Mouse (Mus musculus): ENCODE data around the gene BC035044. TPM values are rescaled to one million over a fixed set of nuclear protein-coding genes. Genes with fewer than 3 reads are reported as not detected.
"Not testable (repeated sequence)": the region's sequence is repeated elsewhere in the genome, so short reads cannot be mapped to it uniquely, and the experiment has no call there.

The BC035044 gene
- total RNA-seq, 2 experiments from 2014 or later, result 0.64 to 1.0 TPM

DNA sequence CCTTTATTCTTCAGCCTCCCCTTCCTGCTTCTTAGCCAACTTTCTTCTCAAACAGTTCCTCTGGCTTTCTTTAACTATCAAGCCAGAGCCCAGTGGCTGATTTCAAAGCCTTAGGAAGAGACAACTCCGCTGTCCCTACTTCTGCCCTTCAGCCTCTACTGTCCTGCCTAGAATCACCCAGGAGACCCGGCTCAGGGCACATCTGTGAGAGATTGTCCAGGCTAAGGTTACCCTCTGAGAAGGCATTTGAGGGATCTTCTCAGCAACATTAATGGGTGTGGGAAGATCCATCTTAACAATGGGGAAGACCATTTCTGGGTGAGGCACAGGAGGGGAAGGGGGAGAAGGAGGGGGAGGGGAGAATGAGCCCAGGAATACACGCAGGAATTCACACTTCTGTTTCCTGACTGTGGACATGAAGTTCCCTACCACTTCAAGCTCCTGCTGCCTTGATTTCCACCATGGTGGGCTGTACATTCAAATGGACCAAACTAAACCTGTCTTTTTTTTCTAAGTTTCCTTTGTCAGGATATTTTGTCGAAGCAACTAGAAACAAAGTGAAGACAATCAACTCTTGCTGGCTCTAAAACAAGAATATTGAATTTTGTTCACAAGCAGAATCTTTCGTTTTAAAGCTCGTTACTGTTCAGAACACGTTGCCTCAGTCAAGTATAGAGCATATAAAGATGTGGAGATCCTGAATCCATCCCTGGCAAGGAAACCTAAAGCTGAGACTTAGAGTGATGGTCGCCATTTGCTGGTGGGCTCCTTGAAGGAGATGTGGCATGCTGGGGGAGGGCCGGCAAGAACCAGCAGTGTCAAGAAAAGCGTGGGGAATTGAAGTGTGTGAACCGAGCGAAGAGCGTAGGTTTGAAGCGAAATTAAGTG, 53.2 kb downstream of the BC035044 start:
- peak; percentile 37 for DNase-seq
- intact Hi-C loops (cut with DNase I), result loop anchor here (2.0 kb wide), 1 partner anchor 73 kb away; no protein-coding TSS in a partner anchor

DNA sequence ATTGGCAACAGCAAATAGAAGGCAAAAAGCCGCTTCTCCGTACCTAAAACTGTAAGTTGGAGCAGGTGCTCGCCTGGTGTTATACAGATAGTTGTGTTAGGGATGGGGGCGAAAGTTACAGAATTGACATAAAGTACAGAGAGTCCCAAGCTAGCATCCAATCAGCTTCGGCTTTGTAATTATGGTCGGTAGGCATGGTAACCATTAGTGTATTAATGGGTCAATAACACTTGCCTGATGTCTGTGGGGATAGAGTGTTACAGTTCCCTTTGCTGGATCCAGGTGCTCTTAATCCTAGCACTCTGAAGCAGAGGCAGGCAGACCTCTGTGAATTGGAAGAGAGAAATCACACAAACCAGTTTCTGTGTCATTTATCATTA, 54.0 kb downstream of the BC035044 start:
- DNase-seq, result no peak
- intact Hi-C loops (cut with DNase I), result no loop called here

DNA sequence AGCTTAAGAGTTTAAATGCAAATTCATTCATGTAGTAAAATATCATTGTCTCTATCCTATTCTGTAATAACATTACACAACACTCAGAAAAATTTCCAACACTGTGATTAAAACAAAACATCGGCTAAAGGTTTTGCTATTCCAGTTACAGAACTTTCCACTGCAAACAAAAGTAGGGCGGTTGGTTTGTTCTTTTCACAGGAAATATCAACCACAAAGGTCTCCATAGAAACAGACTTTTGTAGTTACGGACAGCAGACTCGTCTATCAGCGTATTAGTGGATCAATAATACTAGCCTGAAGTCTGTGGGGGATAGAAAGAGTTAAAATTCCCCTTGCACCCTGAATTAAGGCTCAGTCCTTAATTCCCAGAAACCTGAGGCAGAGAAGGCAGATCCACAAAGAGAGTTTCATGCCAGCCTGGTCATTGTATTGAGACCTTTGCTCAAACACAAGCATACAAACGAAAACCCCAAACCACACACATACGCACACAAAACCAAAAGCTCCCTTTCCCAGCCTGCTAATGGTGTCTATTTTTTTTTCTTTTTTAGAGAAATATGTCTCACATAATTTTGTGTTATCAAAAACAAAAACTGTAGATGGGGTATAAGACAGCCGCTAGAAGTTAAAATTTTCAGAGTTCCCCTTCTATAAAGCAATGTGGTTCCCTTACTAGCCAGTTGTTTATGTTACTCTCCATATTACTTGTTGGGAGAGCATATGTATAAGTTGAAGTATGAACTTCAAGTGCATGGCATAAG, 54.6 kb downstream of the BC035044 start:
- DNase-seq, result no peak
- intact Hi-C loops (cut with DNase I), result no loop called here

DNA sequence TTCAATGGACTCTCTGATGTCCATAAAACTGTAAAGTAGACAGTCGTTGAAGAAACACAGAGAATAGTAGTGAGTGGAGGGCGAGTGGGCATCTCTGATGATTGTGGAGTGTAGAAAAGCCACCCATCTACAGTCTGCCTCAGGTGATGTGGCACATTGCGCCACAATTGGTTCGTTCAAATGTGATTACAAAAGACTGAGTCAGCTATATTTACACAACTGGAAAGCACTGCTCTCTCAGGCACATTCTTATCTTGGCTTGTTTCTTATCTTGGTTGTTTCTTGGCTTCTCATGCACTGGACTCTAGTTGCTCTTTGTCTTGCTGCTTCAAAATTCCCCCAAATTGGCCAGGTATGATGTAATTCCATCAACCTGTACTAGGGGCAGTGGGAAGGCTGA, 55.4 kb downstream of the BC035044 start:
- intact Hi-C loops (cut with DNase I), result no loop called here

DNA sequence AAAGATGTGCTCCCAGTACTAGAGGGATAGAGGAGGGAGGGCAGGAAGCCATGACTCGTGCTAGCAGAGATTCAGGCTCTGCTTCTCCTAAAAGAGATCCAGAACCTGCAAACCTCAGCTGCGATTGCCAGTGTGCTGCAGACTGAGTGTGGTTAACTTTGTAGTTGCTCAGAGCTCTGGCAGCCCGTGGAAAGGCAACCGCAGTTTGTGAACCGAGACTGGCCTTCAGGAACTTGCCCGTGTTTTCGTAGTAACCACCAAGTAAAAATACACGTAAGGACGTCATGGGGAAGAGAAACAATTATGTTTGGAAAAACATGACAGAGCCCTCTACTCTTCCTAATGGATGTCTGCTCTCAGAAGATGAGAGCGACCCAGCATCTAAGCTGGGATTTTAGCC, 57.9 kb downstream of the BC035044 start:
- DNase-seq, result no peak
- intact Hi-C loops (cut with DNase I), result no loop called here

More for the DNA sequence above, 55.4 kb downstream of the BC035044 start:
- DNase-seq, result no peak

DNA sequence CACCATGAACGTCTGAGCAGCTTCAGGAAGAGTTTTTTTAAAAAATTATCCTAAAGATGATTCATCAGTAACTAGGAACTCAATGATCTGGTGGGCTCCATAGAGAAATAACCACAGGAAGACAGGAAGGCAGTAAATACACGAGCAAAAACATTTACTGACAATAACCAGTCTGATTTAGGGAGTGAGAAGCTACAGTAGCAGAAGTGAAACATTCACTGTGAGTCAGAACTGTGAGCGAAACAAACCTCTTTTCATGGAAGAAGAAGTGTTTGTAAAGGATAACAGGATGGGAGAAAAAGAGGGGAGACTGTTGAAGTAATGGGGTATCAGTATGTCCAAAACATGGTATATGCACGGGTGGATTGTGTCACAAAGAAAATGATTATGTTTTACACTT, 61.1 kb downstream of the BC035044 start:
- no peak for DNase-seq
- intact Hi-C loops (cut with DNase I), result no loop called here

DNA sequence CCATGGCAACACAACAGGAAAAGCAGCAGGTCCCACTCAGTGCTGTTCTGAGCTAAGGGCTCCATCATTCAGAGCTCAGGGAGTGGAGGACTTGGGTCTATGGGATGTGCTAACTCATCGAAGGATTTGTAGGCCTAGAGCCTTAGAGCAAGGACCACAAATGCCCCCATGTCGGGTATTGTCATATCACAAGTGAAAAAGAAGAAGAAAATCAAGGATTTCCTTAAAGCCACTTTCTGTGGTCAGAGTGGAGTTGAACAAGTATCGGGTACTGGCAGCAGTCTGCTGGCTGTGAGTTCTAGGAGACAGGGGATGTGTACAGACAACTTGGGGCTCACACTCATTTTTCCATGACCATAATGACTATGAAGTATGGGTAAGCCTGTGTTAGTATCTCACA, 64.1 kb downstream of the BC035044 start:
- intact Hi-C loops (cut with DNase I), result no loop called here

DNA sequence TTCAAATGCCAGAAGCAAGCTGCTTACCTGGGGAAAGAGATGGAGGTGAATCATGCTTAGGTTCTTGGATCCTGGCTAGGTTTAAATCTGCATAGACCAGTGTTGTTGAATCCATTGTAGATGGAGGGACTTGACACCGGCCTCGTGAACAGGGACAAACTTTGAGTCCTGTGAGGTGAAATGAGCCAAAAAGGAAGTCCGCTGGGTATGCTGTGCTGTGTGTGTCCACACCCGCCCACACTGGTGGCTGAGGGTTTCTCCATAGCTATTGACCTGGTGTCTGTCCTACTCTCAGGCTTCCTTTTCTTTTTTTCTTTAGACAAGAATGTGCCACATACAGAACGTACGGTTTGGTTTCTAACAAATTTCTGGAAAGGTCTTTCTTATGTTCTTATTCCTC, 64.8 kb downstream of the BC035044 start, which contains the start of the genes Gm44511 and Klrb1b:
TSS of gene Gm44511 (minus strand) at position 184 of the 400 bp plus-strand sequence.
TSS of gene Klrb1b (minus strand) at position 200 of the 400 bp plus-strand sequence.
- intact Hi-C loops (cut with DNase I), result no loop called here
- no peak for DNase-seq

More for the DNA sequence above, 64.1 kb downstream of the BC035044 start:
- DNase-seq, result no peak

DNA sequence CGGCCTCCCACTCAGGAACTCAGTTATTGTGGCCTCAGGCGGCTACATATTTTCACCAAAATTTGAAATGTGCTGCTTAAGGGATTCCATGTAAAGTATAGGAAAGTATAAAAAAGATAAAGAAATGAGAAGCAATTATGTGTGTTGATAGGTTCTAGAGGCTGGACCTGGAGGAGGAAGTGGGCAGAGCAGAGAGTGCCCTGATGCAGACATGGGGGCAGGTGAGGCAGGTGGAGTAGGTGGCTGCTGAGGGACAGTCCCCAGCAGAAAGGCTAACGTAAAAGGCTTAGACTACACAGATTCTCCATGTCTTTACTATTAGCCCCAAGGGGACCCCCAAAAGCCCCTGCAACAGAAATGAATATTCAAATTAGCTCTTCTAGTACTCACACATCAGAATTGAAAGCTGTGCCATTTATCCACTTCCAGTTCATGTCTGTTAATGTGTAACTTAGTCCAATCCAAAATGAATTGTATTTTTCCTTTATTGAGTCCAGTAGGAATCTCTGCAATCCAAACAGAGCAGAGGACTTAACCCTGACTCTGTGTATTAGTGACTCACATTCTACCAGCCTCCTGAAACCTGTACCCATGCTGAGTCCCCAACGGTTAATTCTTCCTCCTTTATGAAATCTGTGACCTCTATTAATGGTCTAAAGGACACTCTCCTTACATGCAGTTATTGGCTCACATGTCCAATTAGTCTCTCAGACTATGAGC, 72.7 kb downstream of the BC035044 start:
- DNase-seq, result no peak
- intact Hi-C loops (cut with DNase I), result no loop called here

DNA sequence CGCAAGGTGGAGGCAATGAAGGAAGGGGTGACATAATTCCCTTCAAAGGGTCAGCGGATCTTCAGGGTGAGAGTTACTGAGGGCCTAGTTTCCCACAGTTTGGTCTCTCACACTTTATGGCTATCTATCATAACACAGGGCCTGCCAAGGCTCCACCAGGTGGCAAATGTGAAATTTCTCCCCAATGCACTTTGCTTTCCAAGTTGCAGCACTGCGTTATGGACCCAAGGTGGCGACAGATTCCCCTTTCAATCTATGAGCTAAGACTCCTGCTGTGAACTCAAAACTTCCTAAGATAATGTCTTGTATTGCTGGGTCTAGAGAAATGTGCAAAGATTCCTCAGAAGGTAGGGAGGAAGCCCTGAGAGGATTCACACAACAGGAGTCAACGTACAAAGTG, 82.4 kb downstream of the BC035044 start:
- intact Hi-C loops (cut with DNase I), result loop anchor here (5.0 kb wide), 1 partner anchor 34 kb away; no protein-coding TSS in a partner anchor
- peak; percentile 27 for DNase-seq

DNA sequence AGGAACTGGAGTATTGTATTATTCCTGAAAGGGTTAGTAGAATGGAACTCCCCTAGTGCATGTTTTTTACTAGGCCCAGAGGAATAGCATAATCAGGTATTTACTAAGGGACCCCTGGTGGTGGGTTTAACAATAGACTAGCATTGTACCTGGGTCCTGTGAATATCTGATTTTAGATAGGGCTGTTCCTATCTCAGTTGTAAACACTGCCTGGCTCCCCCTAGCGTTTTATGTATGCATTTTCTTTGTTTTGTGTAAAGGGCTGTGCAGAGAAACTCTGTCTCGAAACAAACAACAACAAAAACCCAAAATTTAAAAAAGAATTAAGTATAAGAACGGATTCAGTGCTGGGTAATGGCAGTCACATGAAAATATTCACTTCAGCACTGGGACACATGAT, 83.9 kb downstream of the BC035044 start:
- intact Hi-C loops (cut with DNase I), result loop anchor here (5.0 kb wide), 1 partner anchor 35 kb away; no protein-coding TSS in a partner anchor
- no peak for DNase-seq

DNA sequence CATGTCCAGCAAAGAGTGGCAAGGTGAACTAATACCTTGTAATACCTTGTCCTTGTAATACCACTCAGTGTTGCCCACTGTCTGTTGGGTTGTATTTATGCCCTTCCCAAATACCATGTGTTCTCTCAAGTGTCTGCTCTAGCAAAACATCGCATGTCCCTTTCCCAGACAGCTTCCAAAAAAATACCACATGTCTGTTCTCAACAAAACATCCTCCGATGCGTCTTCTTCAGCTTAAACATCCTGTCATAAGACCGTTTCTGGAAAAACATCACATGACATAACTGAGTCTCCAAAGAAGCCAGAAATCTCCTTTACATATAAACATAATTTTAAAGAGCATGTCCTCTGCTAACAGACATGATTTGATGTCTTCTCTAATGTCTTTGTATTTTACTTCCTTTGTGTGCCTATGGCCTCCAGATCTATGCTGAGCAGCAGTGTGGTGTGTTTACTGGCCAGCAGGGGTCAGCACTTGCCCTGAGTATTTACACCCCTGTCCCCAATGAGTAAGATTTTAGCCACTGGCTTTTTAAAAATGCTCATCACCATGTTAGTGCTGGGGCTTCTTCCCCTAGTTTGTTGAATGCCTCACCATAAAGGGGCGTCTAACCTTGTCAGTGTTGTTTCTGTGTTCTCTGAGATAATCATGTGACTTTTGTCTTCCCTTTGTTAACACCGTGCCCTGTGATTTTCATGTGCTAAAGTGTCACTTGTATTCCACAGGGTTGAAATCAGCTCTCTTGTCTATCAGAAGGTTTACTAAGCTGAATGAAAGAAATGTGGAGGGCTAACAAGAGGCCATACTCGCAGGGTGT, 85.9 kb downstream of the BC035044 start:
- intact Hi-C loops (cut with DNase I), result loop anchor here (5.0 kb wide), 1 partner anchor 37 kb away; no protein-coding TSS in a partner anchor
- DNase-seq, result peak; percentile 70

DNA sequence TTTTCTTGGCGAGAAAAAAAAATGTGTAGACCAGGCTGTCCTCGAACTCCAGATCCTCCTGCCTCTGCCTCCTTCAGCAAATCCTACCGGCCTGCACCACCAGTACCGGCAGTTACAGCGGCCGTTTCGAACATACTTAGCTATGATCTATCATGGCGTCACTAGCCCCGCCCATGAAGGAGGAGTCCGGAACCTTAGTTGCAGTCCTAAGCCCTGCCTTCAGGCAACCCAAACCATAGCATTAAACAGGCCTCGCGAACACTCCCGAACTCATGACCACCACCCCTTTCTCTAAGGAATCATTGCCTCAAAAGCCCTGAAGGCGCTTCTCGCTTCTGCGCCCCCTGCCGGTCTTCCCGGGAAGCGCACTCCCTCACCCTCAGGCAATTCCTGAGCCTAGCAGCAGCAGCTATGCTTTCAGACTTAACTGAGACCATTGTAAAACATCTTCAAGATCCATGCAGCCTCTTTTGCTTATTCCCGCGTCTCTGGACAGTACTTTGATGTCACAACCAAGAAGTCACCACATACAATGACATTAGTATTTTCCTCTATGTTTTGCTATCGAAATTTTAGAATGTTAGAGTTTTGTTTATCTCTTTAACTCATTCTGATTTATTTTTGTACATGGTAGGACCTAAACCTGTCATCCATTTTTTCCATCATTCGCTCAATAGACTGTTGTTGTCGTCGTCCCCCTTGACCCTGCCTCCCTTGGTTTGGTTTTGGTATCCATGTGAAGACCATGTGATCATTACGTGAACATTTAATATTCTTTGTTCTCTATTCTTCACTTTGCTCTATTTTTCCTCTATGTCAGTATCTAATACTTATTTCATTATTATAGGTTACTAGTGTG, 87.7 kb downstream of the BC035044 start:
- intact Hi-C loops (cut with DNase I), result no loop called here

DNA sequence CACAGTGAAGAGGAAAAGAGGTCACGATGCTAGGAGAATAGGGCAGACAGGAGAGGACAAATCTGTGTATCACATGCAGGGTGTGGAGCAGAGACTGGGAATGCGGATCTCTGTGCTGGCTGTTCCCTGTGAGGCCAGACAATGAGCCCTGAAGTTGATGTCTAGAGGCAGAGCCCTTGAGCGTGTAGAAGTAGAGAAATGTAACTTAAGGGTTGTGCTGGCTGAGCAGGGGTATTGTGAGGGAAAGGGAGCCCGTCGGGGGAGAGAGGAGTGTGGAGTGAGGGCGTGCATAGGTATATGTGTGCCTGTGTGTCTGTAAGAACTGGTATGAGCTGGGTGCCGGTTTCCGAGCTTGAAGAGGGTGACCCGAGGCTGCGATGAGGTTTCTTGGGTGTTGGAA, 88.4 kb downstream of the BC035044 start:
- DNase-seq, result peak; percentile 17
- intact Hi-C loops (cut with DNase I), result no loop called here

More for the DNA sequence above, 87.7 kb downstream of the BC035044 start:
- DNase-seq, result peak; percentile 95

DNA sequence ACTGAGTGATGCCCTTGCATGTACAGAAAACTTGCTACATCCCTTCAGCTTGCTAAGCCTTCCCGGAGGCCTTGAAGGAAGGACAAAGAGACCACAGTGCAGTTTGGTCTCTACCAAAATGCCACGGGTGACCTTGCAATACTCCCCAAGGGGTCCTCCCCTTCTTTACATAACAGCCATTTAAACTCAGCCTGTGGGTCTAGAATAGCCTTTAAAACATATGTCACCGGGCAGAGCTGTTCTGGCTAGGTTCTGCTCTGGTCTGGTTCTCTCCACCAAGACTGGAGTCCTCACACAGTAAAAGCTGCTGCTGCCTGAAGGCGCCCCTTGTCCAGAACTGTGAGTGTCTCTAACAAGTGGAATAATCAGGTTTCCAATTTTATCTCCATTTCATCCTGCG, 90.2 kb downstream of the BC035044 start:
- DNase-seq; intact Hi-C loops (cut with DNase I): not testable (repeated sequence)

DNA sequence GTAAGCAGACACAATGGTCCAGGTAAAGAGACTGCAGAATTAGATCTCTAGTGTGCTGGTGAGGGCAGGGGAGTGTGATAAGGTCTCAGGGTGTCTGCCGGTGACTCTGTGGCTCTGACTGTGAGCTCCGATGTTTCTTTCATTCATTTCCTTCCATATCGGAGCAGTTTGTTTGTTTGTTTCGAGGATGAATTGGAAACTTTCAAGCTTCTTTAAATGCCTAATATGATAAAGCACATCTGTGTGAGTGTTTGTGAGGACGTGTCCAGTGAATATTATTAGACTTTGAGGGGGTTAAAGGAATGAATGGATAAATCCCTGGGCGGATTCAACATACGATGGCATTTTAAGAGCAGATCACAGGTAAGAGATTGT, 91.0 kb downstream of the BC035044 start:
- DNase-seq, result no peak
- intact Hi-C loops (cut with DNase I), result loop anchor here (2.0 kb wide), 1 partner anchor 39 kb away; no protein-coding TSS in a partner anchor

DNA sequence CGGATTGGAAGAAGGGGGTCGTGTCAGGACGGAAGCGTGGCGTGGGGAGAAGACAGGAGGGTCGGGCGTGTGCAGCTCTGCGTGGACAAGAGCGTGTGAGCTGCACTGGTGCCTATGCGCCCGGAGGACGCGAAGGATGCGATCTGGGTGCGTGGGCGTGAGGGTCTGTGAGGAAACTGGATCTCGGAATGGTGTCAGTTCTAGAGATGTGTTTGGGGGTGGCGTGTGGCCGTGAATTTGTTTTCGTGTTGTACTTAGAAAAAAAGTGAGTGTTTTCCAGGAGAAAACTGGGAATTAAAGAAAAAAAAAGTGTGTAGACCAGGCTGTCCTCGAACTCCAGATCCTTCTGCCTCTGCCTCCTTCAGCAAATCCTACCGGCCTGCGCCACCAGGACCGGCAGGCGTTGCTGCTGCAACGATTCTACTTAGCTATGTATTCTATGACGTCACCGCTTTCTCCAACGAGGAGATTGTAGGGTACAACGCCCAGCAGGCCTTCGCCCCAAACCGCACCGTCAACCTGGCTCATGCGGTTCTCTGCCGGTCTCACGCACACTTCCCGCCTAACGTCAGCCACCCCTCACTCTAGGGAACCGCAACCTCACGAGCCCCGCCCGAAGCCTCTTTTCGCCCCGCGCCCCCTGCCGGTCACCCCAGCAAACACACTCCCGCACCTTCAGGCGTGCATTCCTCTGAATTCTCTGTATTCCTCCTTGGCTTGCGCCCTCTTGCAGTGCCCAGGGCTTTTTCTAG, 91.6 kb downstream of the BC035044 start:
- peak; percentile 81 for DNase-seq
- intact Hi-C loops (cut with DNase I), result loop anchor here (2.0 kb wide), 1 partner anchor 39 kb away; no protein-coding TSS in a partner anchor
